Mouse (Mus musculus) ES-CJ7 (cell line): ENCODE data around the gene Ntn1.

Source experiments
- DNase-seq: peaks from one replicate; pipeline ENCODE4 v3.0.0; 2011; ENCODE audit warnings: low read depth, low spot score

The Ntn1 gene

DNA sequence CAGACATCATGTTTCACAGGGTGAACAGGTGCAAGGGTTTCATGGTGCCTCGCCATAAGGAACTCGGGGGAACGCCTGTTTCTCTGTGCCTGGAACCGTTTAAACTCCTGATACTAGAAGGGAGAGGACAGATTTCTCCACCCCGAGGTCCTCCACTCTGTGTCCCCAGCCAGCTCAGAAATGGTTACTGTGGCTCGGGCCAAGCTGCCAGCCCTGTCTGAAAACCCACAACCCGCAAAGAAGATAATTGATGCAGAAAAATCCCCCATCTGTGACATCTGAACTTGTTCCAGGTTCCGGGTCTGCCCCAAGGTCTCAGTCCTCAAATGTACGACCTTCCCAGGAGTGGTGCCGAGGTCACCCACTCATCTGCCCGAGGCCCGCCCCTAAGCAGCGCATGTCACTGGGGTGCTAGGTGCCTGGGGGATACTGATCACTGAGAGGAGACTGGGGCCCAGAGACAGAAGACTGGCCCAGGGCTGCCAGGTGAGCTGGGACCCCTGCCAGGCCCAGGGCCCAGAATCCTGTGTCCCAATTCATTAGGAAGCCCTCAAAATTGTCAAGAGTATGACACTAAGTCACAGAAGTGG is 68.9 kb downstream of the Ntn1 start:
- no peak for DNase-seq

DNA sequence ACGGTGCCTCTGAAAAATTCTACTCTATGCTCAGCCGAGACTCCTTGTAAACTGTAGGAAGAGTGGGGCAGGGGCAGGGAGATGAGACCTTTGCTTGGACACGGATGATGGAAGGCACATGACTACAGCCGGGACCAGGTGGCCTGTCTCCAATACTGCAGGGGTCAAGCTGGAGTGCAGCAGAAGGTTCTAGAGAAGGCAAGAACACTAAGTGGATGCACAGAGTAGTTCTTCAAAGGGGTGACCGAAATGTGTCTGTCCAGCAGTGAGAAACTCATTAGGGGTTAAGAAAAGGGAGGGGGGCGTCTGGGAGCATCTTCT is 69.5 kb downstream of the Ntn1 start:
- DNase-seq: no peak

DNA sequence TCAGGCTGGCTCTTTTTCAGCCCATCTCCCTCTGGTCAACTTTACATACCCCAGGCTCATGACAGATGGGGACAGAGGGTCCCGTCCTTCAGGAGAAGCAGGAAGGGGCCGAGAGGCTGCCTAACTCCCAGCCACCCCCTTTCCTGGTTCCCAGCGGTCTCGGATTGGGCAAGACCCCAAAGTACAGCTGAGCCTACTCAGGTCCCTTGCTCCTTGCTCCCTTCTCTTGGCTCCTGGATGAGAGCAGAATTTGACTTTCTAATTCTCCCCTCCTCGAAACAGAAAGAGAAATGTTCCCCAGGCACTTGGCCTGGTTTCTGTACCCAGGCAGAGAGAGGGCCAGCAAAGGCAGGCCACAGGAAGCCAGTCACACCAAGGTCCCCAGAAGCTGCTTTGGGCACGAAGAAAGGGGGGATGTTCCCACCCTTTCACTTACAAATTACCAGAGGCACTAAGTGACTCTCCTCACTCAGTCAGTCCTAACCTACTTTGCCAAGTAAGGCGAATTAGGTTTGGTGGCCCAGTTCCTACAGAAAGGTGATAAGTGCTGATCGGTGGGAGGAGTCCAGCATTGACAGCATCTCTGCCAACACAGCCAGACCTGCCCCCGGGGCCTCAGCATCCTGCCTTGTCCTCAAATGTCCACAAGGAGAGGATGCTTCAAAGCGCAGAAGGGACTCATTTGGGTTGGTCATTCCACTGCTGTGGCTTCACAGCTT is 70.1 kb downstream of the Ntn1 start:
- no peak for DNase-seq

DNA sequence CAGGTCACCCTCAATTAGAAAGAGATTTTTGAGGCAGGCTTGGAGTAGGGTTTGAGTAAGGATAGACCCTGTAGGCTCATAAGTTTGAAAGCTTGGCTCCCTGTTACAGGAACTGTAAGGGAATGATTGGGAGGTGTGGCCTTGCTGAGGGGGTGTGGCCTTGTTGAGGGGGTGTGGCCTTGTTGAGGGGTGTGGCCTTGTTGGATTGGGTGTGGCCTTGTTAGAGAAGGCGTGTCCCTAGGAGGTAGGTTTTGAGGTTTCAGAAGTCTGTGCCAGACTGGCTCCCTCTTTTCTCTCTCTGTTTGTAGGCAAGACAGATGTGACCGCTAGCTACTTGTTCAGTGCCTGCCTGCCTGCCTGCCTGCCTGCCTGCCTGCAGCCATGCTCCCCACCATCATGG is 75.8 kb downstream of the Ntn1 start:
- peak; percentile 76 for DNase-seq

DNA sequence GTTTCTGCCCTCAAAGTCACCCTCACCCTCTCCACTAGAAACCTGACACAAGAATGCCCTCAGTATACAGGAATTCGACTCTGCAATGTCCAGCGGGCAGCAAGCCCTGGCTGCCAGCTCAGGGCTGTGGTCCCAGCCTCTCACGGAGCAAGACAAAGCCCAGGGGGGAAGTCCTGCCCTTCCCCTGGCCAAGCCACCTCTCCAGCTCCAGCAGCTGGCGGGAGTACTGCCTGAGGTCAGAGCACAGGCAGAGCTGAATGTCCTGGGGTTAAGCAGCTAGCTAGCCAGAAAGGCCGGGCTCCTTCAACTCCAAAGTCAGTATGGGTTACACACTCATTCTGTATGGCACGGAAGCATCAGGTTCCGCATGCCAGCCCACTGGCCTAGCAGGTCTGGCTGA is 79.2 kb downstream of the Ntn1 start:
- DNase-seq: no peak

DNA sequence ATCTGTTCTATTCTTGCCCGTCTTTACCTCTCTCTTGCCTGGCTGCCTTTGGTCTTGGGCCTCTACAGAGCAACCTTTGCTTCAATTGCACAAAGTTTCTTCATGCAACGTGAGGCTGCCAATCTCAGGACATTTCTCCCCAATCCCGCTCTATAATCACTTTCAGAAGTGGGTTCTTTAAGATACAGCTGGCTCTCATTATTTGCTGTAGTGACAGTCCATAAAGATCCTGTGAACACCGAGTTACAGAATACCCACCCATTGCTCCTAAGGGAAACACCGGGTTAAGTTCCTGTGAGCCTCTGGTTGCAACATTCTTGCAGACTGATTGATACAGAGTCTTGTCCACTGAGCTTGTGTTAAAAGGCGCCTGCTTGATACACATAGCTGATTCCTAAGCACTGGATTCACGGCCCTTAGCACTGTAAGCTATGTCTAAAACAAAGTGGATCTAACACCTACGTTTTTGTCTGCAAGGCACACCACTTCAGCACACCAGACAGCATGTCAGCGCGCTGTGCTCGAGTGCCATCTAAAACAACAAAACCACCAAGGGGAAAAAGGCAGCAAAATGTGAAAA is 85.0 kb downstream of the Ntn1 start:
- no peak for DNase-seq

DNA sequence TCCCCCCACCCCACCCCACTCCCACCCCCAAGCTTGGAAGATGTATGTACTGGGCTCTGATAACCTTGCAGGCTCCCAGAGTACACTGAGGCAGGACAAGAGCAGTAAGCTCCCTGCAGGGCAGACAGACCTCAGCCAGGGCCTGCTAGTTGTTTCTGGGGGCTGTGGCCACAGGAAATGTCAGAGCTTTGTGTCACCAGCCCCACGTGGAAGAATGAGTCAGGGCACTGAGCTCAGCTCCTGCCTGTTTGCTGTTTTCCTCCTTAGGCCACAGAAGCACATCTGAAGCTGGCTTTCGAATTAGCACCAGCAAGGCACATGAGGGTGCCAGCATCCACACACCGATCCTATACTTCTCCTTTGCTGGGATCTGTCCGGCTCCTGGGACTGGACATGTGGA is 86.8 kb downstream of the Ntn1 start:
- DNase-seq: no peak

DNA sequence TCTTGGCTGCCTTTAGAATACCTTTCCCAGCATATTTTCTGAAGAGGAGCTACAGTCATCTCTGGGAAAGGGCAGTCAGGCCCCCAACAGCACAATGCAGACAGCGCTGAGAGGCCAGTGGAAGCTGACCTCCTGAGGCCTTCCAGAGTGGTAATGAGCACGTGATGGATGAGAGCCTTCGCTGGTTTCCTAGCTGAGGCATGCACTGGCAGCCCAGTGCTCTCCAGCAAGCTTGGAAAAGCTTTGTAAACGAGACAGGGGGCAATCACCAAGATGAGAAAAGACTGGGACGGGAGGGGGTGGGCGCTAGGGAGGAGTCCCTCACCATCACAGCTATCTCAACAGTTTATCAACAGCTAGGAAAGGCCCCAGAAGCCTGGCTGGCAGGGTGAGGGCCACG is 87.6 kb downstream of the Ntn1 start:
- DNase-seq: no peak

DNA sequence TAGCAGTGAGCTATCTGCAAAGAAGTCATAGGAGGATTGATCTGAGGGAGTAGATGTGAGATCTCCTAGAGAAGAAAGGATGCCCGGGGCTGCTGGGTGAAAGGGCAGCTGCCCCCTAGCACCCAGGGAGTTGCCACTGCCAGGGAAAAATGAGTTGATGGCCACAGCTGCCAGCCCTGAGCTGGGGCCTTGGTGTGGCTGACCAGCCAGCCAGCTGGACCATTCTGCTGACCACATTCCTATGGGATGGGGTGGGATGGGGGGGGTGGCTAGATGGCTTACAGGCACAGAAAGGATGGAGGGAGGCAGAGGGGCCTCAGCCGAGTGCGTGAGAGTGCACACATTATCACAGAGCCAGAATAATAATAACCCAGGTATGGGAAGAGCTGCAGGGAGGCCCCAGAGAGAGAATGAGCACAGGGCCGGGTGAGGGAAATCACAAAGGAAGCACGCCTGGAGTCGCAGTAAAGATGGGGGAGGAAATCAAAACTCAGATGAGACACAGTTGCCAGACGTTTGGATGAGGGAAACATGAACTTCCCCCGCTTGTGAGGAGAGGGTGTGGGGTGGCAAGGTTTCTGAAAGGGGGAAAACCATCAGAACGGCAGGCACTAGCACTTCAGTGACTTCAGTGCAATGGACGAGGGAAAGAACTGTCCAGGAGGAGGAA is 91.6 kb downstream of the Ntn1 start:
- no peak for DNase-seq

DNA sequence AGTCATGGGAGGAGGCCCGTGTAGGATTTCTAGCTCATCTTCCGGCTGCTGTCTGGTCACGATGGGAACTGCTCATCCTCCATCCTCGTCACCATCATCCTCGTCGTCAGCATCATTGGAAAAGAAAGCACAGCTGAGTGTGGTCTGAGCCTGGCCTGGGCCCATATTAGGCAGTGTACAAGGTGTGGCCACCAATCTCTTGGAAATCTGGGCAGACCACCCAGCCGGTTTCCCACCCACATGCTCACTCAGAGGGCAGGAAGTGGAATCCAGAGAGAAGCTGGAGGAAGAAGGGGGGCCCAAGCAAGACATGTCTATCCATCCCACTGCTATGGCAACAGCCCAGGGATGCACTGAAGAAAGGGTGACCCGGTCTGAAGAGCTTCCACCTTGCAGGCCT is 94.6 kb downstream of the Ntn1 start:
- DNase-seq: no peak

DNA sequence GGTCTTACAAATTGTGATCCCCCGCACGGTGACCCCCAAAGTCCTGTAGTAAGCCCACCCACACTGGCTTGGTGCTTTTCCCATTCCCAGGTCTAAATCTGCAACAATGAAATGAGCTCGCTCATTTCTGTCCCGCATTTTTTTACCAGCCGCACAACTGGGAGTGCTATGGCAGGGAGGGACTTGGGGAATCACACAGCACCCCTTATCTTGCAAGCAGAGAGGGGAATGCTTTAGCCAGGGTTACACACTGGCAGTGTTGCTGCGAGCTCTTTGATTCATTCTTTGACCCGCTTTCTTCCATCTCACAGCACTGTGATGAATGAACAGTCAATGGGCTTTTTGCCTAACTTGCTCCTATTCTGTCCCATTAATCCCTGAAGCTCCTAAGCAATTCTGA is 98.3 kb downstream of the Ntn1 start:
- DNase-seq: no peak

DNA sequence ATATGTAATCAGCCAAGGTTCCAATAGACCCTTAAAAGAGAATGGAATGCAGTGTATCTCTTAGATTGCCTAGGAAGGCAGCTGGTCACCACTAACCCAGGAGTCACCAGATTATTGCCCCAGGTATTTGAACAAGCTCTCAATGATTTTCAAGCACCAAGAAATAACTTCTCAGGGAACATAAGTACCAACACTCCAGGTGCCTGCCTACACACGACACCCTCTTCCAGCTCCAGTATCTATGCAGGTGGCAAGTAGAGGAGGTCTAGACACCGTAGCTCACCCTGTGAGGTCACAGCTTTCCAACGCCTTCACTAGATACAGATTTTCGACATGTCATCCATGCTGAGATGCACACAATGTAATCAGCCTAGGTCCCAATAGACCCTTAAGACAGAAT is 99.0 kb downstream of the Ntn1 start:
- DNase-seq: no peak

DNA sequence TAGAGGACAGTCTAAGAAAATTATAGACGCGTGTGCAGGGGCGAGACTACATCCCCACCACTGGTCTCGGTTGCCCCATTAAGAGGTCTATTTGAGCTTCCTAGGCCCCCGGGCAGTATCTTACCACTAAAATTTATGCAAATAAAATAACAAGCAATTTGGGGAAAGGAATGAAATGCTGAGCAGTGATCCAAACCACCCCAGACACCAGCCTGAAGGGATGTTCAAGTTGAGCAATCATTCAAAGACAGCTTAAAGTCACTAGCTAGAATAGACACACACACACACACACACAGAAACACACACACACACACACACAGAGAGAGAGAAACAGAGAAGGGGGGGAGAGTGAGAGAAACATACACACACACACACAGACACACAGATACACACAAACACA is 105.1 kb downstream of the Ntn1 start:
- no peak for DNase-seq

DNA sequence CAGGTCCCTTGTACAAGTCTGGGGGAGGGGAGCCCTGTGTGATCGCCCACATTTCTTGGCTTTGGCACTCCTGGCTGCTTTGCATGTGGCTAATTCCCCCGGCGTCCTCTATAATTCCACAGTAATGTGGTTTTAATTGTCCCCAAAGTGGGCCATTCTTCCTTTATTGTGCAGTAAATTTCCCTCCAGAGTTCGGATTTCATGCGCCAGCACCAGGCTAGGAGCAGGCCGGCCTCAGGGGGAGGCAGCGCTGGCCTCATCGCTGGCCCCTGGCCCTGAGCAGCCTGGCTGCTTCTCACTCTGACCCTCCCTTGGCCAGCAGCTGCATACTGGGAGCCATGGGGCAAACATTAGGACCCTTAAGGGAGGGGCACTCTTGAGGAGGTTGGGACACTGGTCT is 110.0 kb downstream of the Ntn1 start:
- no peak for DNase-seq

DNA sequence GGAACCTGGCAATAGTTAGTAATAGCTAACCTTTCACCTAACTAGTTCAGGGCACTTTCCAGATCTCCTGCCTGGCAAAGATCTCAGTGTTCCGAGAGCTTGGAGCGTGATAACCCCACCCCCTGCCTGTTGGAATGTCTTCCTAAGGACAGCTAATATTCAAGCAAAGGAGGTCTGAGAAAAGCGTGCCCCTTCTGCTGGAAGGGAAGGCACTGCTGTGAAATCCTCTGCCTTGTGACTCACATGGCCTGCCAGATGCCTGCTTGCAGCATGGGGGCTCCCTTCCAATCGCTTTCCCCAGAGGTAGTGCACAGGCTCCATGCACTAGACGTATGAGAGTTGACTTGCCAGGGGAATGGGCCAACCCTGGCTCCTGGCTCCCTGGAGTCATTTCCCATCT is 113.3 kb downstream of the Ntn1 start:
- DNase-seq: no peak

DNA sequence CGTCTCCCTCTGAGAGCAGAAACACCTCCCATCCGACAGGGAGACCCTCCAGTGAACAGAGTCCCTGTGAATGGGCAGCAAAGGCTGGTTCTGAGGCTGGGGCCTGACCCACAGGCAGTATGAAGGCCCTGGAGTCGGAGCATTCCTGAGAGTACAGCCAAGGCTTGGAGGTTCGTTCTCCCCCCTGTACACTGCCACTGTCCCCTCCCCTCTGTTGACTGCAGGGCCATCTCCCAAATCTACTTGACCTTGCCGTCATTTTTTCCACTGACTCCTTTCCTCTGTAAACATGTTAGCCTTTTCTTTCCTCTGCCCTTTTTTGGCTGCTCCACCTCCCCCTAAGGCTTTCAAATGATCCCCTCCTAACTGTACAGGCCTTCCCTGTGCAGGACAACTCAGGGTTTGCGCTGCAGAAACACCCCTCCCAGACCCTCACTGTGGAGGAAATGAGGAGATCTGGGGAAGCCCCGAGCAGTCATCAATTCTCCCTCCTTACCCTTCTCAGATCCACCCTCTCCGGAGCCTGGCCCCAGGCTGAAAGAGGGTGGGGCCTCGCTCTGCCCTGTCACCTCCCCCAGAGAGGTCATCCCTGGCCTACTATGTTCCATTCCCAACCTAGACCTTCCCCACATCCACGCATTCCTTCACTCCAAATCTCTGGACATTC is 114.3 kb downstream of the Ntn1 start:
- DNase-seq: peak; percentile 56

DNA sequence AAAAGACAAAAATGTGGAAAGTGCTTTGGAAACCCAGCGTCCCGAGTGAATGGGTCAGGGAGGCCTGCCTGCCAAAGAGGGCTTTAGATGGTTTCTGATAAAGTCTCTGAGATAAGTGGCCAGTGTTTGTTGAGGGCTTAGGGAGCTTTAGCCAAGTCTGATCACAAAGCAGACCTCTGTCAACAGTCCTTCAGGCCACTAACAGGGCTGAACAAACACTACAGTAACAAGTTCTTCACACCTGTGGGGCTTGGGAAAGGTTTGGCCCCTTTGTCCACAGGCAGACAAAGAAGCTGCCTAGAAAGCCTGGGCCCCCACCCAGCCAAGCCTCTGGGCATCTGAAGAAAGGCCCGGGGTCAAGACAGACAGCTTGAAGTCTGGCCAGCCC is 114.9 kb downstream of the Ntn1 start:
- no peak for DNase-seq

DNA sequence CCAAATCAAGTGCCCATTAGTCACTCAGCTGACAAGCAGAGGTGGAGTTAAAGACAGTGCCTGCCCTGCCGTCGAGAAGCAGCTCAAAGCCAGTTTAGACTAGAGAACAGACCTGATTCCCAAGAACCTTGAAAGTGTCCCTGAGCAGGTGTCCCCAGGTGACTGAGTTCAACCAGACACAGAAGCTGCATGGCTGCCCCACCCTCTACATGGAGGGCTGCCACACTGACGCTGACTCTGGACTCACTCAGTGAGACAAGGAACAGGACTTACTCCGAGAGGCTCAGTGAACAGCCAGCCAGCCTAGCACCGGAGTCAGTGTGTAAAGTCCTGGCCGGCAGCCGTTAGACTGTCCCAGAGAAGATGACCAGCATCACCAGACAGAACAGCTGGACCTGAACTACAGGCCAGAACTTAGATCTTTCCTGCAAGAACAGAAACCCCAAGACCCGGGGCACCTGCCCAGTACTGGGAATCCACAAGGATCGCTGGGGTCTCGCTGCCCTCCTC is 120.6 kb downstream of the Ntn1 start:
- DNase-seq: peak; percentile 32

DNA sequence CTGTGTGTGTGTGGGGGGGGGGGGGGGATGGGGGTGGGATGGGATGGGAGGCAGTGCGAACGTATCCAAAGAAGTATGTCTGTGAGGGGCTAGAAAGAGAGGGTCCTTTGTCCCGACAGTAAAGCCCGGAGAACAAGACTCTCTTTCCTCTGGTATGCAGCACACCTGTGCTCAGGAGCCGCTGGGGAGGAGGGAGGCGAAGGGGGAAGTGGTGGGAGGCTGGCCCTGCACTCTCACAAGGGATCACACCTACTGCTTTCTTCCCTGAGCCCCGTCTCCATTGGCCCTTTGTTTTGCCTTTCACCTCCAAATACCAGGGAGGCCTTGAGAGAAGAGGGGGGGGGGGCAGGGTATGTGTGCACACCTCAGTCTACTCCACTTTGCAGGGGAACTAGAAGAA is 123.7 kb downstream of the Ntn1 start:
- no peak for DNase-seq

DNA sequence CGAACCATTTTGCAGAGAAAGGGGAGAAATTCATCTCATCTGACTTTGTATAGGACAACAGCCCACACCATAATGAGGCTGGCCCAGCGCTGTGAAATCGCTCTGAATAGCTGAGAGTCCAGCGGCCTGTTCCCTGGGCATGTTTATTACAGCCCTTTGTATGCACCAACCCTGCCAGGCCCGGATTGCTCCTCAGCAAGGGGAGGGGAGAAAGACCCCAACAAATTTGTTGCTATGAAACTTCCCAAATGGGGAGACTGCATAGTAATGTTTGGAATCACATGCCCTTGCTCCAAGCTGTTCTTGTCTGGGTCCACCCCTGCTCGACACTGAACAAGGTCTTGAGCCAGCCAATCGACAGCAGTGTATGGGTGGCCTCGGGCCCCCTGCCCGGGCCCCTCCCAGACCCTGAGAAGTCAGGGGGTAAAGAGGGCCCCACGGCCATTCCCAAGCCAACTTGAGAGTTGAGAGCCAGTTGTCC is 126.3 kb downstream of the Ntn1 start:
- no peak for DNase-seq

DNA sequence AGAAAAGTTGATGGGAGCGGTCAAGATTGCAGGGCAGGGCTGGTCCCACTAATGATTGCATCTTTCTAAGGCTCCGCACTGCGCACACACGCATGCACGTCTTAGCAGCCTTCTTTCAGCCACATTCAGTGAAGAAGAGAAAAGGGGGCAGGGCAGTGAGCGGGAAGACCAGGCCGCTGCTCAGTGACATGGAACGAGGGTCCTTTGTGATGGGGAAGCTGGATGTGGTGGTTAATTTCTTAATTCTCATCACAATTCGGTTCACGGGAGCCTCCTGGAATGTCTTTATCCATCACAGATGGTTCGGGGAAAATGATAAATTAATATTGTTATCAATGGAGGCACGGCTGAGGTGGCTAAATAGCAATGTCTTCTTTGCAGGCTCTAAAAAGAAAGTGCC is 126.8 kb downstream of the Ntn1 start:
- no peak for DNase-seq
